In the genomic region with DNA sequence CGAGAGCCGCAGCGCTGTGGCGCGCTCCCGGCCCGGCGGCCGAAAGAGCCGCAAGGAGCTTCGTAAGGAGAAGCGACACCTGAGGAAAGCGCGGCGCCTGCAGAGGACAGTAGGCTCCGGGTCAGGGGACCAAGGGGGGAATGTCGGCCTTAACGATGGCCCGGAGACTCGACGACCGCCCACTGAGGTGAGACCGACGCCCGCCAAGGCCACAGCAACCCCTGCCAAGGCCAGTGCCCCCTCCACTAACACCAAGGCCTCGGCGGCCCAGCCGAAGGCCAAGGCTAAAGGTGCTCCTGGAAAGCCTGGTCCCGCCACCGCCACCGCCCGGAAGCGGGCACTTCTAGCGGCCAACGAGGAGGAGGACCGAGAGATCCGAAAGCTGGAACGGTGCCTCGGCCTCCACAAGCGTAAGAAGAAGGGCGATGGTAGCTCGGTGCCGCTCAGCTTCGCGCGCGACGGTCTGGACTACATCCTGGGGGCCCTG, we compare ENCODE assay signal across 9 mouse cellular contexts. TPM values are rescaled to one million over a fixed set of nuclear protein-coding genes. Genes with fewer than 3 reads are reported as not detected.
A peak's percentile ranks its signal among the peaks of the same experiment; 100 is the strongest.
DNase-seq lines count a peak whose midpoint lies in the region; ATAC-seq and TF ChIP-seq lines count a peak whose summit lies in the region.
"Had no signal": no experiment of that assay in that cellular context is flagged by ENCODE, and none has a peak within 500 bp of the region (broad histone marks: within the 10 kb centered on the region; RNA-seq: fewer than 3 reads in every experiment).

No protein-coding gene starts in this region.

- H3K4me1 ChIP-seq in embryonic facial prominence, embryonic 15.5 days: peaks cover 18% of the 10 kb centered on the region
- H3K4me1 ChIP-seq in heart, embryonic 15.5 days (replicated peaks): peaks cover 18% of the 10 kb centered on the region

- no peaks in the 10 kb centered on the region for H3K9me3 ChIP-seq in embryonic facial prominence, embryonic 15.5 days (replicated peaks)
- H3K9me3 ChIP-seq in heart, embryonic 15.5 days (replicated peaks): no peaks in the 10 kb centered on the region

- no peak for TF ChIP-seq CTCF in Patski (IDR thresholded peaks at IDR 0.05)

- H3K27ac ChIP-seq in embryonic facial prominence, embryonic 15.5 days (replicated peaks): peak overlapping the region; percentile 63; the same call in 1 of the 2 replicates
- H3K27ac ChIP-seq in heart, embryonic 15.5 days: peak overlapping the region; percentile 69
- H3K27ac ChIP-seq in macrophage: no peak overlapping the region; the same call in 1 of the 2 replicates

- peaks cover 39% of the 10 kb centered on the region for H3K36me3 ChIP-seq in embryonic facial prominence, embryonic 15.5 days
- H3K36me3 ChIP-seq in heart, embryonic 15.5 days: peaks cover 37% of the 10 kb centered on the region
- peaks cover 23% of the 10 kb centered on the region; the same call in 1 of the 2 replicates for H3K36me3 ChIP-seq in macrophage (ENCODE audit: inconsistent target)

- H3K79me2 ChIP-seq in macrophage (ENCODE audit: inconsistent target): peaks cover 29% of the 10 kb centered on the region

- peak overlapping the region; percentile 89 for H3K4me2 ChIP-seq in embryonic facial prominence, embryonic 15.5 days (replicated peaks)
- peak overlapping the region; percentile 90 for H3K4me2 ChIP-seq in heart, embryonic 15.5 days

- peak overlapping the region; percentile 98 for H3K4me3 ChIP-seq in embryonic facial prominence, embryonic 15.5 days (replicated peaks)
- H3K4me3 ChIP-seq in heart, embryonic 15.5 days: peak overlapping the region; percentile 88
- peak overlapping the region; percentile 60 for H3K4me3 ChIP-seq in macrophage (ENCODE audit: inconsistent target)

- in situ Hi-C loops in Patski (cut with MboI; ENCODE audit: low pct_unique_long_range_greater_than_20kb): no loop called here

- H3K27me3 ChIP-seq in Patski: peaks cover 13% of the 10 kb centered on the region
- peaks cover 4% of the 10 kb centered on the region; the same call in 1 of the 2 replicates for H3K27me3 ChIP-seq in embryonic facial prominence, embryonic 15.5 days
- H3K27me3 ChIP-seq in heart, embryonic 15.5 days: peaks cover 17% of the 10 kb centered on the region

- DNase-seq in layer of hippocampus, postnatal 10 days (ENCODE audit: low spot score in 2 of 2): peak; percentile 32 to 56
- DNase-seq in layer of hippocampus, adult 8-10 months (ENCODE audit: low spot score in 2 of 2): no peak
- no peak for DNase-seq in Patski (ENCODE audit: low read depth, low spot score)
- DNase-seq in layer of hippocampus, postnatal 14 days (ENCODE audit: low spot score in 2 of 2): peak; percentile 17 to 36
- peak; percentile 37 to 76 for DNase-seq in spleen, postnatal 4 days (ENCODE audit: low spot score in 2 of 2)

- CTCF ChIA-PET in Patski (lab: Charles Lee): interaction anchor here (1.2 to 3.0 kb wide), 3 partner anchors 10 to 46 kb away, joined by 3 to 9 read pairs (median 4); no protein-coding TSS in a partner anchor

- WGBS in embryonic facial prominence, embryonic 15.5 days: under 1% methylated on average over 48 of the region's 48 CpGs
- under 1% methylated on average over 48 of the region's 48 CpGs for WGBS in heart, embryonic 15.5 days
- WGBS in macrophage (ENCODE audit: missing documents): 1% methylated on average over 43 of the region's 48 CpGs

- H3K9ac ChIP-seq in embryonic facial prominence, embryonic 15.5 days: peak overlapping the region; percentile 78
- H3K9ac ChIP-seq in heart, embryonic 15.5 days: peak overlapping the region; percentile 71

- peak; percentile 74 for ATAC-seq in Patski
- ATAC-seq in embryonic facial prominence, embryonic 15.5 days (ENCODE audit: insufficient number of reproducible peaks, low FRiP score, low TSS enrichment, low read depth): peak; percentile 51
- peak; percentile 45; the same call in 1 of the 2 replicates for ATAC-seq in heart, embryonic 15.5 days (replicated peaks; ENCODE audit: insufficient number of reproducible peaks, insufficient read depth, low FRiP score, low read depth)

- POLR2A ChIA-PET in Patski (lab: Charles Lee): no interaction called here

RNA-seq across cellular contexts. Expression of a gene that starts 0.5 kb away (rescaled TPM):
- 10 to 100 TPM; 22.2 to 22.7 TPM for total RNA-seq in layer of hippocampus, postnatal 10 days (2021)
- total RNA-seq in layer of hippocampus, adult 8-10 months (2022): 10 to 100 TPM; 24.0 to 26.5 (median 24.8) TPM
- polyA plus RNA-seq in Patski (2021) (41.1 TPM), macrophage (2018) (6.9 to 20.3 TPM (median 14.0 TPM) in 3 replicates)
- polyA plus RNA-seq in embryonic facial prominence, embryonic 15.5 days (2015; fragmentation: Nextera tagmentation; extraction: Ambion mirVana): 24.6 and 25.5 TPM in 2 replicates
- polyA plus RNA-seq in heart, embryonic 15.5 days (2015; fragmentation: Nextera tagmentation; extraction: Ambion mirVana): 14.6 and 16.9 TPM in 2 replicates
- total RNA-seq in layer of hippocampus, postnatal 14 days (2021): 10 to 100 TPM; 14.2 to 17.4 TPM
- total RNA-seq in macrophage (2018; cell fraction: chromatin; rRNA removed): 10 to 100 TPM; 12.2 to 47.0 (median 27.7) TPM
- 10 to 100 TPM; 11.2 to 17.8 (median 14.5) TPM for total RNA-seq in macrophage (2018; cell fraction: cytosol; rRNA removed)
- 10 to 100 TPM in 25 of 26 experiments, 1 to 10 TPM in 1; 7.9 to 30.8 (median 20.0) TPM for total RNA-seq in macrophage (2018; cell fraction: nucleus; rRNA removed)

RNA-seq across cellular contexts. Expression of a gene that starts 43.4 kb away (rescaled TPM):
- total RNA-seq in layer of hippocampus, postnatal 10 days (2021): not detected
- under 1 TPM in 1 of 4 experiments, not detected in 3; 0.26 TPM for total RNA-seq in layer of hippocampus, adult 8-10 months (2022)
- not detected for polyA plus RNA-seq in Patski (2021)
- 0.11 and 0.13 TPM in 2 replicates for polyA plus RNA-seq in embryonic facial prominence, embryonic 15.5 days (2015; fragmentation: Nextera tagmentation; extraction: Ambion mirVana)
- polyA plus RNA-seq in heart, embryonic 15.5 days (2015; fragmentation: Nextera tagmentation; extraction: Ambion mirVana): not detected in 2 replicates
- not detected for total RNA-seq in layer of hippocampus, postnatal 14 days (2021)
- not detected for total RNA-seq in macrophage (2018; cell fraction: chromatin; rRNA removed)
- not detected for total RNA-seq in macrophage (2018; cell fraction: cytosol; rRNA removed)
- not detected for total RNA-seq in macrophage (2018; cell fraction: nucleus; rRNA removed)
- not detected in 3 replicates for polyA plus RNA-seq in macrophage (2018)
- total RNA-seq: left cerebral cortex, postnatal 25 days had no signal

RNA-seq across cellular contexts. Expression of a gene that starts 56.7 kb away (rescaled TPM):
- 10 to 100 TPM; 34.1 to 39.2 TPM for total RNA-seq in layer of hippocampus, postnatal 10 days (2021)
- 10 to 100 TPM; 23.7 to 32.0 (median 29.6) TPM for total RNA-seq in layer of hippocampus, adult 8-10 months (2022)
- polyA plus RNA-seq in Patski (2021): 15.5 TPM
- polyA plus RNA-seq in embryonic facial prominence, embryonic 15.5 days (2015; fragmentation: Nextera tagmentation; extraction: Ambion mirVana): 9.9 and 10.3 TPM in 2 replicates
- polyA plus RNA-seq in heart, embryonic 15.5 days (2015; fragmentation: Nextera tagmentation; extraction: Ambion mirVana): 14.5 and 18.0 TPM in 2 replicates
- total RNA-seq in layer of hippocampus, postnatal 14 days (2021): 10 to 100 TPM; 29.3 to 33.7 TPM
- 1 to 10 TPM in 25 of 26 experiments, under 1 TPM in 1; 0.75 to 9.3 (median 5.2) TPM for total RNA-seq in macrophage (2018; cell fraction: chromatin; rRNA removed)
- 1 to 10 TPM in 25 of 26 experiments, under 1 TPM in 1; 0.76 to 2.7 (median 1.8) TPM for total RNA-seq in macrophage (2018; cell fraction: cytosol; rRNA removed)
- 1 to 10 TPM; 1.1 to 7.8 (median 2.7) TPM for total RNA-seq in macrophage (2018; cell fraction: nucleus; rRNA removed)
- 1.2 to 2.4 TPM (median 2.1 TPM) in 3 replicates for polyA plus RNA-seq in macrophage (2018)

Comparison
In these comparisons a context has a peak if more than half of its experiments do, and no peak if none do; other contexts are left out.
1. DNase-seq: peak in layer of hippocampus, postnatal 10 days (2 of 2), layer of hippocampus, postnatal 14 days (2 of 2) and spleen, postnatal 4 days (2 of 2); none in layer of hippocampus, adult 8-10 months (0 of 2) and Patski (single experiment).
2. Peak in every context shown above with its lines, with median percentiles within 50 percentile points of each other: ATAC-seq and H3K4me3 ChIP-seq.